Mouse (Mus musculus): Measurements from ENCODE around the gene Irgm1.

- TF ChIP-seq EP300 (IDR thresholded peaks at IDR 0.05; ENCODE audit: low read depth): no peak
- TF ChIP-seq CTCF (IDR thresholded peaks at IDR 0.05; ENCODE audit: low read depth): no peak
These were observed 37.5 kb downstream of the Irgm1 start for GRCm38 (mm10) chr11:48833731-48834639.

Data from heart, postnatal 0 days (tissue).